Mouse (Mus musculus): ENCODE measurements around the gene Acyp1. TPM values are rescaled to one million over a fixed set of nuclear protein-coding genes. Genes with fewer than 3 reads are reported as not detected.

The Acyp1 gene
- polyA plus RNA-seq, 1 experiment from 2014 or later = 50.7 TPM

- H3K27ac ChIP-seq (replicated peaks) = no peak overlapping the region
- H3K9me3 ChIP-seq (replicated peaks) = no peaks in the 10 kb centered on the region
- H3K36me3 ChIP-seq (replicated peaks) = peaks cover 26% of the 10 kb centered on the region
- 66% methylated on average over 5 of the region's 5 CpGs for WGBS (ENCODE audit: insufficient replicate concordance)
- ATAC-seq (ENCODE audit: insufficient read depth) = no peak
- no peaks in the 10 kb centered on the region for H3K27me3 ChIP-seq
- no peak overlapping the region for H3K4me3 ChIP-seq (replicated peaks)
- no peaks in the 10 kb centered on the region for H3K4me1 ChIP-seq (replicated peaks)
- H3K4me2 ChIP-seq = no peak overlapping the region
- no peak overlapping the region for H3K9ac ChIP-seq
Observed at GRCm38 (mm10) chr12:85296915-85297314, 8.7 kb upstream of the Acyp1 start.

GRCm38 (mm10) chr12:85295506-85295905 lies 7.3 kb upstream of the Acyp1 start:
- Histone ChIP-seq H3K4me1 (replicated peaks) (no peaks in the 10 kb centered on the region), H3K4me3 (replicated peaks) (no peak overlapping the region), H3K9me3 (replicated peaks) (no peaks in the 10 kb centered on the region), H3K27ac (replicated peaks) (no peak overlapping the region), H3K4me2 (no peak overlapping the region), H3K36me3 (replicated peaks) (peaks cover 11% of the 10 kb centered on the region), H3K9ac (no peak overlapping the region), H3K27me3 (peaks cover 5% of the 10 kb centered on the region; the same call in 1 of the 2 replicates)
- WGBS (ENCODE audit: insufficient replicate concordance) = 71% methylated on average over 2 of the region's 2 CpGs
- no peak for ATAC-seq (ENCODE audit: insufficient read depth)

DNA sequence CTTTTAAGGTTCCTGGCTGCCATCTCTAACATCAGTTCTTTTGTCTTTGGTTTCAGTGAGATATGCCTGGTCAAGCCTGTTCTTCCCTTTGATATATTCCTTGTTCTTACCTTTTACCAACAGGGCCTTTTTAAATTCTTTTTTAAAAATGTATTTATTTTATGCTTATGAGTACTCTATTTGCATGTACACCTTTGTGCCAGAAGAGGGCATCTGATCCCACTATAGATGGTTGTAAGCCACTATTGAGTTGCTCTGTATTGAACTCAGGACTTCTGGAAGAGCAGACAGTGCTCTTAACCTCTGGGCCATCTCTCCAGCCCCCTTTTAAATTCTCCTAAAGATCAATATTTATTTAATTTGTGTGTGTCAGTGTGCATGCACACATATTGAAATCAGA lies 4.7 kb upstream of the Acyp1 start:
- peaks cover 28% of the 10 kb centered on the region for H3K27me3 ChIP-seq
- H3K9me3 ChIP-seq (replicated peaks) = no peaks in the 10 kb centered on the region
- H3K4me2 ChIP-seq = no peak overlapping the region
- no peak for ATAC-seq (ENCODE audit: insufficient read depth)
- H3K27ac ChIP-seq (replicated peaks) = no peak overlapping the region
- H3K9ac ChIP-seq = no peak overlapping the region
- H3K4me1 ChIP-seq (replicated peaks) = peaks cover 10% of the 10 kb centered on the region
- no peak overlapping the region for H3K4me3 ChIP-seq (replicated peaks)
- no peaks in the 10 kb centered on the region for H3K36me3 ChIP-seq (replicated peaks)

GRCm38 (mm10) chr12:85292288-85292687 lies 4.0 kb upstream of the Acyp1 start:
- 53% methylated on average over 6 of the region's 6 CpGs for WGBS (ENCODE audit: insufficient replicate concordance)
- no peak overlapping the region for H3K27ac ChIP-seq (replicated peaks)
- no peaks in the 10 kb centered on the region for H3K9me3 ChIP-seq (replicated peaks)
- H3K36me3 ChIP-seq (replicated peaks) = no peaks in the 10 kb centered on the region
- peaks cover 12% of the 10 kb centered on the region for H3K4me1 ChIP-seq (replicated peaks)
- no peak overlapping the region for H3K4me3 ChIP-seq (replicated peaks)
- ATAC-seq (ENCODE audit: insufficient read depth) = no peak
- H3K4me2 ChIP-seq = no peak overlapping the region
- H3K9ac ChIP-seq = no peak overlapping the region
- peaks cover 30% of the 10 kb centered on the region for H3K27me3 ChIP-seq

GRCm38 (mm10) chr12:85291541-85291940 lies 3.3 kb upstream of the Acyp1 start:
- no peaks in the 10 kb centered on the region for H3K9me3 ChIP-seq (replicated peaks)
- peaks cover 12% of the 10 kb centered on the region for H3K4me1 ChIP-seq (replicated peaks)
- no peak overlapping the region for H3K4me2 ChIP-seq
- no peak overlapping the region for H3K27ac ChIP-seq (replicated peaks)
- H3K4me3 ChIP-seq (replicated peaks) = no peak overlapping the region
- peaks cover 30% of the 10 kb centered on the region for H3K27me3 ChIP-seq
- no peaks in the 10 kb centered on the region for H3K36me3 ChIP-seq (replicated peaks)
- no peak for ATAC-seq (ENCODE audit: insufficient read depth)
- no peak overlapping the region for H3K9ac ChIP-seq

DNA sequence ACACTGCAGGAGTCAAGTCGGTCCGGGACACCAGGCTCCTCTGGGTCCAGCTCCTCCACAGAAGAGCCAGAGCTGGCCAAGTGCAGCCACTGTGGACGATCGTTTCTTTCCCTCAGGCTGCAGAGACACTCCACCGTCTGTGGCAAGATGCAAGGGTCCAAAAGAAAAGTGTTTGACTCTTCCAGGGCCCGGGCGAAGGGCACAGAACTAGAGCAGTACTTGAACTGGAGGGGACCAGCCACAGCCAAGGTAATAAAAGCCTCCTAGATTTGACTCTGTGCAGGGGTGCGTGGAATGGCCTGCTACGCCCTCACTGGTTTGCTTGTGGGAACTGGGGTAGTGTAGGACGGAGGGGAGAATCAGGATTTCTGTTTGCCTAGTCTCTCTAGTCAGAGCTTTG lies 2.4 kb upstream of the Acyp1 start:
- Histone ChIP-seq H3K9me3 (replicated peaks) (no peaks in the 10 kb centered on the region), H3K4me1 (replicated peaks) (peaks cover 12% of the 10 kb centered on the region), H3K36me3 (replicated peaks) (no peaks in the 10 kb centered on the region), H3K9ac (no peak overlapping the region), H3K4me2 (no peak overlapping the region), H3K27me3 (peaks cover 30% of the 10 kb centered on the region), H3K4me3 (replicated peaks) (no peak overlapping the region), H3K27ac (replicated peaks) (no peak overlapping the region)
- ATAC-seq (ENCODE audit: insufficient read depth) = no peak
- 70% methylated on average over 10 of the region's 10 CpGs for WGBS (ENCODE audit: insufficient replicate concordance)

GRCm38 (mm10) chr12:85289157-85290000 lies 1.1 kb upstream of the Acyp1 start:
- H3K4me3 ChIP-seq (replicated peaks) = peak overlapping the region; percentile 60
- 55% methylated on average over 24 of the region's 24 CpGs for WGBS (ENCODE audit: insufficient replicate concordance)

DNA sequence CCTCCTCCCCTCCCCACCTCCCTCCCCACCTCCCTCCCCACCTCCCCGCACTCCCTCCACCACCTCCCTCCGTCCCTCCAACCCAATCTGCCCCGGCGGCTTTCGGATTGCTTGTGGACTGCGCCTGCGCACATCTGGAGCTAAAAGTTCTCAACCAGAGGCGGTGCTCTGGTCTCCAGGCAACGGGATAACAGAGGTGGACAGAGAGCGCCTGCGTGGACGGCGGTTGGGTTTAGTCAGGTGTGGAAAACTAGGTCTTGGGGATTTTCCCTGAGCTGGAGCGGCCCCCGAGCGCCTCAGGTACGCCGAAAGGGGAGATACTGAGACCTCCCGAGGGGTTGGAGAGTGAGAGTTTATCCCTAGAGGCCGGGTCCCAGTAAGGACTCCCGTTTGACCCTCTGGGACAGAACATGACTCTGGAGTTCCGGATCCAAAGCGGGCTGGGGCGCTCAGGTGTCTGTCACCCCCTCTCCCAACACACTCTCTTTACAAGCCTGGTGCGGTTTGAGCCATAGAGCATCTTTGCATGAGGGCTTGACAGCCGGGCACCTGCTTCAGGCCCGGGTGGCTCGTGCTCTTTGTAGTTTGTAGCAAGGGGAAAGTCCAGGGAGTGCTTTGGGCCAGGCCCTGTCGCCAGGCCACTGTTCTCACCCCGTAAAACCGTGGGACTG lies 383 bp upstream of the Acyp1 start, which contains the start of gene Zc2hc1c:
Zc2hc1c (plus strand) TSS at position 106 of the 671 bp plus-strand sequence.
- peaks cover 12% of the 10 kb centered on the region for H3K4me1 ChIP-seq (replicated peaks)
- H3K4me3 ChIP-seq (replicated peaks) = peak within 1 kb of the TSS; percentile 60
- peaks cover 30% of the 10 kb centered on the region for H3K27me3 ChIP-seq
- WGBS (ENCODE audit: insufficient replicate concordance) = 7% methylated on average over 31 of the region's 31 CpGs
- ATAC-seq (ENCODE audit: insufficient read depth) = peak; percentile 75
- H3K9ac ChIP-seq = peak within 1 kb of the TSS; percentile 40; the same call in 1 of the 2 replicates
- H3K4me2 ChIP-seq = peak within 1 kb of the TSS; percentile 79
- no peaks in the 10 kb centered on the region for H3K36me3 ChIP-seq (replicated peaks)
- 0 out of 2 replicates have a peak within 1 kb of the TSS, but pooled peaks have one; percentile 33 for H3K27ac ChIP-seq (replicated peaks)
- H3K9me3 ChIP-seq (replicated peaks) = no peaks in the 10 kb centered on the region

More at GRCm38 (mm10) chr12:85289157-85290000, 1.1 kb upstream of the Acyp1 start:
- Histone ChIP-seq H3K9ac (no peak overlapping the region), H3K27ac (replicated peaks) (no peak overlapping the region), H3K36me3 (replicated peaks) (no peaks in the 10 kb centered on the region), H3K27me3 (peaks cover 30% of the 10 kb centered on the region), H3K4me2 (peak overlapping the region; percentile 79), H3K4me1 (replicated peaks) (peaks cover 12% of the 10 kb centered on the region), H3K9me3 (replicated peaks) (no peaks in the 10 kb centered on the region)
- no peak for ATAC-seq (ENCODE audit: insufficient read depth)

DNA sequence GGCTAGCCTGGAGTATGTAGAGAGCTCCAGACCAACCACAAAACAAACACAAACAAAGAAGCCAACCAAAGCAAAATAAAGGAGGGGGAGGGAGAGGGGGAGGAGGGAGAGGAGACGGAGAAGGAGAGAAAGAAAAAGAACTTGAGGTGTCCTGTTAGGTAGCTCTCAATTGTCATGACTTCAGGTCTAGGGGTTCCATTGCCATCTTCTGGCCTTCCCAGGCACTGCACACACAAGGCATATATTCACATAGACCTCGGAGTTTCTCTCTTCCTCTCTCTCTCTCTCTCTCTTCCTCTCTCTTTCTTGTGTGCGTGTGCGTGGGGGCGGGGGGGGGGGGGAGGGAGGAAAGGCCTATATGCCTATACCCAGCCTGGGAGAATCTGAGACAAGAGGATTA lies 1.3 kb downstream of the Acyp1 start:
- no peak for ATAC-seq (ENCODE audit: insufficient read depth)
- no peak overlapping the region for H3K4me3 ChIP-seq (replicated peaks)
- no peak overlapping the region for H3K9ac ChIP-seq
- H3K27ac ChIP-seq (replicated peaks) = no peak overlapping the region
- no peaks in the 10 kb centered on the region for H3K9me3 ChIP-seq (replicated peaks)
- WGBS (ENCODE audit: insufficient replicate concordance) = 29% methylated on average over 5 of the region's 5 CpGs
- H3K4me1 ChIP-seq (replicated peaks) = peaks cover 12% of the 10 kb centered on the region
- H3K4me2 ChIP-seq = no peak overlapping the region
- peaks cover 30% of the 10 kb centered on the region for H3K27me3 ChIP-seq
- no peaks in the 10 kb centered on the region for H3K36me3 ChIP-seq (replicated peaks)

DNA sequence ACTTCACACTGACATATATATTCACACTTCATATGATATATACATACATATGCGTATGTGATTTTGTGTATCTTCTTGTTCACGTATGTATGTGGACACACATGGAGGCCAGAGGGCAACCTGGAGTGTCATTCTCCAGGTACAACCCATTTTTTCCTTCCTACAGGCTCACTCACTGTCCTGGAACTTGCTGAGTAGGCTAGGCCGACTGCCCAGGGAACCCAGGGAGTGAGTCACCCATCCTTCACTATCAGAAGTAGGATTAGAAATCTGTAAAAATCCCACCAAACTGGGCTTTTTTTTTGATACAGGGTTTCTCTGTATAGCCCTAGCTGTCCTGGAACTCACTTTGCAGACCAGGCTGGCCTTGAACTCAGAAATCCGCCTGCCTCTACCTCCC lies 3.2 kb downstream of the Acyp1 start:
- no peaks in the 10 kb centered on the region for H3K36me3 ChIP-seq (replicated peaks)
- no peak for ATAC-seq (ENCODE audit: insufficient read depth)
- no peak overlapping the region for H3K4me2 ChIP-seq
- no peaks in the 10 kb centered on the region for H3K9me3 ChIP-seq (replicated peaks)
- 70% methylated on average over 4 of the region's 4 CpGs for WGBS (ENCODE audit: insufficient replicate concordance)
- peaks cover 21% of the 10 kb centered on the region for H3K27me3 ChIP-seq
- no peak overlapping the region for H3K4me3 ChIP-seq (replicated peaks)
- H3K4me1 ChIP-seq (replicated peaks) = peaks cover 25% of the 10 kb centered on the region
- H3K27ac ChIP-seq (replicated peaks) = no peak overlapping the region
- H3K9ac ChIP-seq = no peak overlapping the region

DNA sequence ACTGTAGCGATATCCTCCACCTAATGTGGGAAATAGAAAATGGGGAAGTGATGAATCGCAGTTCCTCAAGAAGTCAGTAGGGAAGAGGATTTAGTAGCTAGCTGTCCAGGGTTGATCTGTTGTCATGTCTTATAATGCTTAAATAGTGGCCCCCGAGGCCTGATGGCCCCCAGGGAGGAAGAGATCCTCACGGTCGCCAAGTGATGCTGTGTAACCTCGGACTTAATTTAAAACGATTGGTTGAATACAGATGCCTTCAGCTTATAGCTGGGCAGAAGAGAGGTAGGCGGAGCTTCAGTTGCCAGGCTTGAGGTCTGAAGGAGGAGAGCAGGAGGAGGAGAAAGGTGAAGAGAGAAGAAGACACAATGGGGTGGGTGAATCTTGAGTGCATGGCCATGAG lies 3.9 kb downstream of the Acyp1 start:
- Histone ChIP-seq H3K36me3 (replicated peaks) (no peaks in the 10 kb centered on the region), H3K9me3 (replicated peaks) (no peaks in the 10 kb centered on the region), H3K4me3 (replicated peaks) (no peak overlapping the region), H3K4me1 (replicated peaks) (peaks cover 29% of the 10 kb centered on the region), H3K27ac (replicated peaks) (no peak overlapping the region), H3K9ac (no peak overlapping the region), H3K4me2 (no peak overlapping the region), H3K27me3 (peaks cover 15% of the 10 kb centered on the region)
- ATAC-seq (ENCODE audit: insufficient read depth) = no peak
- 35% methylated on average over 8 of the region's 8 CpGs for WGBS (ENCODE audit: insufficient replicate concordance)

Data from liver, embryonic 15.5 days (tissue).